In the genomic region with DNA sequence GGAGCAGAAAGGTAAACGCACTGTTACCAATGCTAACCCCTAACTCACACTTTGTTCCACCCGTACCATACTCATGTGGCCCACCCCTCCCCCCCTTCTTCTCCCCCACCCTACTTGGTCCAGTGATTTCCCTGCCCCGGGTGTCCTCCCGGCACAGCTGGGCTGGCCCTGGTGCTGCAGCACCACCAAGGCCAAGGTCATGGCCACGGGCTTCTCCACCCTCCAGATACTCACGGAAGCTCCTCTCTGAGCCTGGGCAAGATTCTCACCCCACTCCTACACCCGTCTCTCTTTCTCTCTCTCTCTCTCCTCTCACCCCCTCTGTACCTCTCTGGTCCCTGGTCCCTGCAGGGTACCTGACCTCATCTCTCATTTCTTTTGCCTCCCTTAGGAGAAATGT, we compare ENCODE assay signal across 26 mouse cellular contexts. TPM values are rescaled to one million over a fixed set of nuclear protein-coding genes. Genes with fewer than 3 reads are reported as not detected.
DNase-seq lines count a peak whose midpoint lies in the region; ATAC-seq and TF ChIP-seq lines count a peak whose summit lies in the region.
"Had no signal": no experiment of that assay in that cellular context is flagged by ENCODE, and none has a peak within 500 bp of the region (broad histone marks: within the 10 kb centered on the region; RNA-seq: fewer than 3 reads in every experiment).

No protein-coding gene starts in this region.

- H3K36me3 ChIP-seq in kidney, adult 2 months (ENCODE audit: control insufficient read depth, insufficient read depth, low read length): no peaks in the 10 kb centered on the region
- H3K36me3 ChIP-seq in forebrain, embryonic 11.5 days (ENCODE audit: control insufficient read depth, insufficient read depth, low read length): peaks cover 4% of the 10 kb centered on the region; the same call in 1 of the 2 replicates

- no peak overlapping the region for H3K27ac ChIP-seq in kidney, adult 2 months (ENCODE audit: insufficient read depth, low read depth, low read length)
- H3K27ac ChIP-seq in forebrain, embryonic 11.5 days (ENCODE audit: low read depth, low read length): no peak overlapping the region
- H3K27ac ChIP-seq: forebrain, embryonic 12.5 days; heart, adult 2 months; heart, embryonic 13.5 days; hindbrain, embryonic 14.5 days; kidney, postnatal 0 days; liver, embryonic 14.5 days; midbrain, embryonic 10.5 days; midbrain, embryonic 15.5 days; neural tube, embryonic 15.5 days had no signal

- peak; percentile 31 for DNase-seq in kidney, adult 2 months
- no peak for DNase-seq in kidney, adult 18-20 months
- peak; percentile 84 for DNase-seq in ovary, adult 18-20 months (ENCODE audit: low spot score)
- DNase-seq in ovary, postnatal 10 days (ENCODE audit: low spot score): no peak
- peak; percentile 87 for DNase-seq in adrenal gland, postnatal 14 days
- DNase-seq in testis, postnatal 14 days (ENCODE audit: low spot score): peak; percentile 76
- DNase-seq in forebrain, embryonic 11.5 days (ENCODE audit: low spot score): no peak
- no peak for DNase-seq in cerebellum, adult 9-10 months
- DNase-seq: cerebellum, adult 18-20 months; cerebellum, postnatal 14 days; gastrocnemius, postnatal 25 days; heart, adult 2 months; heart, postnatal 10 days; liver; lung, embryonic 14.5 days; lung, postnatal 14 days had no signal

- no peak for ATAC-seq in forebrain, embryonic 11.5 days (replicated peaks; ENCODE audit: low FRiP score)
- ATAC-seq: midbrain, embryonic 15.5 days; Patski had no signal

- peaks cover 17% of the 10 kb centered on the region for H3K4me1 ChIP-seq in kidney, adult 2 months (ENCODE audit: control insufficient read depth, insufficient read depth, low read length)
- H3K4me1 ChIP-seq in forebrain, embryonic 11.5 days (replicated peaks; ENCODE audit: control insufficient read depth, insufficient read depth, low read length): no peaks in the 10 kb centered on the region
- H3K4me1 ChIP-seq: forebrain, embryonic 12.5 days; heart, embryonic 13.5 days; midbrain, embryonic 10.5 days; midbrain, embryonic 15.5 days; neural tube, embryonic 15.5 days had no signal

- no peaks in the 10 kb centered on the region for H3K27me3 ChIP-seq in kidney, adult 2 months (replicated peaks; ENCODE audit: control insufficient read depth, insufficient read depth, low read length)
- no peaks in the 10 kb centered on the region for H3K27me3 ChIP-seq in forebrain, embryonic 11.5 days (ENCODE audit: control insufficient read depth, insufficient read depth, low read length)
- H3K27me3 ChIP-seq: forebrain, embryonic 12.5 days; heart, embryonic 13.5 days; midbrain, embryonic 15.5 days; neural tube, embryonic 15.5 days; Patski had no signal

- H3K9me3 ChIP-seq in forebrain, embryonic 11.5 days (ENCODE audit: control insufficient read depth, low read length): no peaks in the 10 kb centered on the region
- H3K9me3 ChIP-seq: forebrain, embryonic 12.5 days; heart, embryonic 13.5 days; midbrain, embryonic 10.5 days; midbrain, embryonic 15.5 days; neural tube, embryonic 15.5 days had no signal

- WGBS in kidney, adult 2 months: 31% methylated on average over 7 of the region's 7 CpGs
- 82% methylated on average over 7 of the region's 7 CpGs for WGBS in forebrain, embryonic 11.5 days

- no peak overlapping the region for H3K4me3 ChIP-seq in kidney, adult 2 months (ENCODE audit: insufficient read depth, low read depth, low read length)
- no peak overlapping the region for H3K4me3 ChIP-seq in forebrain, embryonic 11.5 days (ENCODE audit: low read depth, low read length)
- H3K4me3 ChIP-seq: erythroblast, embryonic 14.5 days; forebrain, embryonic 12.5 days; heart, adult 2 months; heart, embryonic 13.5 days; midbrain, embryonic 10.5 days; midbrain, embryonic 15.5 days; neural tube, embryonic 15.5 days had no signal

- no peak for TF ChIP-seq CTCF in kidney, adult 2 months (conservative IDR thresholded peaks at IDR 0.05; ENCODE audit: insufficient read depth, insufficient read length, low read depth, low read length)

- H3K4me2 ChIP-seq in forebrain, embryonic 11.5 days (ENCODE audit: low read depth, low read length, severe bottlenecking): no peak overlapping the region
- H3K4me2 ChIP-seq: forebrain, embryonic 12.5 days; heart, embryonic 13.5 days; hindbrain, embryonic 14.5 days; lung, embryonic 14.5 days; midbrain, embryonic 15.5 days; neural tube, embryonic 15.5 days had no signal

- no peak for TF ChIP-seq POLR2A in kidney, adult 2 months (IDR thresholded peaks at IDR 0.05; ENCODE audit: low read depth, low read length)

- H3K9ac ChIP-seq in forebrain, embryonic 11.5 days (ENCODE audit: low read length): no peak overlapping the region
- H3K9ac ChIP-seq: forebrain, embryonic 12.5 days; hindbrain, embryonic 14.5 days; liver, embryonic 14.5 days; lung, embryonic 14.5 days; midbrain, embryonic 15.5 days; neural tube, embryonic 15.5 days had no signal

RNA-seq across cellular contexts. Expression of gene Adgrl1, which starts 26.4 kb away (rescaled TPM):
- polyA plus RNA-seq in kidney, adult 2 months (2012; rRNA removed): 28.7 and 44.4 TPM in 2 replicates
- 63.1 and 64.1 TPM in 2 replicates for total RNA-seq in adrenal gland, postnatal 14 days (2021)
- 24.5 and 27.8 TPM in 2 replicates for polyA plus RNA-seq in forebrain, embryonic 11.5 days (2014; fragmentation: Nextera tagmentation; extraction: Ambion mirVana)

RNA-seq across cellular contexts. Expression of gene Gm10644, which starts 28.7 kb away (rescaled TPM):
- 2.7 and 3.2 TPM in 2 replicates for polyA plus RNA-seq in kidney, adult 2 months (2012; rRNA removed)
- 1.1 and 1.4 TPM in 2 replicates for total RNA-seq in adrenal gland, postnatal 14 days (2021)
- polyA plus RNA-seq in forebrain, embryonic 11.5 days (2014; fragmentation: Nextera tagmentation; extraction: Ambion mirVana): 0.92 and 1.2 TPM in 2 replicates
- polyA plus RNA-seq: erythroblast, embryonic 14.5 days had no signal

RNA-seq across cellular contexts. Expression of gene Asf1b, which starts 29.0 kb away (rescaled TPM):
- 2.0 and 3.6 TPM in 2 replicates for polyA plus RNA-seq in kidney, adult 2 months (2012; rRNA removed)
- total RNA-seq in adrenal gland, postnatal 14 days (2021): 9.7 and 10.7 TPM in 2 replicates
- 92.7 and 94.0 TPM in 2 replicates for polyA plus RNA-seq in forebrain, embryonic 11.5 days (2014; fragmentation: Nextera tagmentation; extraction: Ambion mirVana)

RNA-seq across cellular contexts. Expression of gene Prkaca, which starts 46.5 kb away (rescaled TPM):
- polyA plus RNA-seq in kidney, adult 2 months (2012; rRNA removed): 88.3 and 95.6 TPM in 2 replicates
- total RNA-seq in adrenal gland, postnatal 14 days (2021): 251 and 300 TPM in 2 replicates
- polyA plus RNA-seq in forebrain, embryonic 11.5 days (2014; fragmentation: Nextera tagmentation; extraction: Ambion mirVana): 171 and 189 TPM in 2 replicates

Comparison
In these comparisons a context has a peak if more than half of its experiments do, and no peak if none do; other contexts are left out.
1. DNase-seq: peak in kidney, adult 2 months (single experiment), ovary, adult 18-20 months (single experiment), adrenal gland, postnatal 14 days (single experiment) and testis, postnatal 14 days (single experiment); none in kidney, adult 18-20 months (single experiment), ovary, postnatal 10 days (single experiment), forebrain, embryonic 11.5 days (single experiment) and cerebellum, adult 9-10 months (single experiment).
2. RNA of gene Asf1b, which starts 29.0 kb away (polyA plus RNA-seq): 92.7 to 94.0 TPM in forebrain, embryonic 11.5 days; 2.0 to 3.6 TPM in kidney, adult 2 months; every median in the first group is over 10 times any median in the second.